Mouse (Mus musculus): ENCODE results near the gene Tulp2.

DNA sequence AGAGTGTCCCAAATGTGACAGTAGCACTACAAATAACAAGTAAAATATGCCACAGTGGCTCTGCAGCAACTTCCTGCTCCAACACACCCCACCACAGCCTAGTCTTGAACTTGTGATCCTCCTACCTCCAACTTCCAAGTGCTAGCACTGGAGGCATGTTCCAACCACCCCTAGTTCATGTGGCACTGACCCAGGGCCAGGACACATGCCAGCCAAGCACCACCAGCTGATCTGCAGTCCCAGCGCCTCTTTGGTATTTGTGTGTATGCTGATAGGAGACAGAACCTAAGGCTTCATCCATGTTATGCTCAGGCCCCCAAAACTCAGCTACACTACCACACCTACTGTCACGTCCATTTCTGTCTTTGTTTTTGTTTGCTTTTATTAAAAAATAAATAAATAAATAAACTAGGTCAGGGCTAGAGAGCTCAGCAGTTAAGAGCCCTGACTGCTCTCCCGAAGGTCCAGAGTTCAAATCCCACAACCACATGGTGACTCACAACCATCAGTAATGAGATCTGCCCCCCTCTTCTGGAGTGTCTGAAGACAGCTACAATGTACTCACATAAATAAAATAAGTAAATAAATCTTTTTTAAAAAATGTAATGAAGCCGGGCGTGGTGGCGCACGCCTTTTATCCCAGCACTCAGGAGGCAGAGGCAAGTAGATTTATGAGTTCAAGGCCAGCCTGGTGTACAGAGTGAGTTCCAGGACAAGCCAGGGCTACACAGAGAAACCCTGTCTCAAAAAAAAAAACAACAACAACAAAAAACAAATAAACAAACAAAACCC, 17.5 kb upstream of the Tulp2 start:
- TF ChIP-seq CTCF (IDR thresholded peaks at IDR 0.05; ENCODE audit: extremely low read depth, insufficient read depth, insufficient read length, insufficient replicate concordance) (no peak), POLR2A (IDR thresholded peaks at IDR 0.05; ENCODE audit: low read depth, low read length) (no peak)
